Mouse (Mus musculus) CD4-positive, CD25-positive, alpha-beta regulatory T cell, adult 2 months (primary cell): ENCODE results near the gene Cdk14.
A peak's percentile ranks its signal among the peaks of the same experiment; 100 is the strongest.

Source experiments
- DNase-seq: peaks from one replicate; pipeline ENCODE4 v3.0.0-alpha.2; 2012; ENCODE audit warnings: low read depth, low spot score

The Cdk14 gene

GRCm38 (mm10) chr5:5071526-5071925, 348.6 kb downstream of the Cdk14 start:
- no peak for DNase-seq

DNA sequence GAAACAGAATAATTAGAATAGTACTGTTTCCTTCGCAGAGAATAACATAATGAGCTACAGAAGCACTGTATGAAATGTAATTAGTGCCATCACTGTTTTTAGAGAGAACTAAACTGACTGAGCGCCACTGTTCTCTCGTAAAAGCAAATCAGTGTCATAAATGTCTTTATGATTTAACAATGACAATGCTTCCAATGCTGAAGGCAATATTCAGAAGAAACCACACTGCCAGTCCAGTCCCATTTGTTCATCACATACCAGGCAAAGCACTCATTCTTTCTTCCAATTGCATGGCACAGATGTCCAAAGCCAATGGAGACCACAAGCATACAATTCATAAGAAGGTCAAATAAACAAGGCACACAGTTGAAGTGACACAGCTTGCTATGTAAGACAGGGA, 355.4 kb downstream of the Cdk14 start:
- no peak for DNase-seq

DNA sequence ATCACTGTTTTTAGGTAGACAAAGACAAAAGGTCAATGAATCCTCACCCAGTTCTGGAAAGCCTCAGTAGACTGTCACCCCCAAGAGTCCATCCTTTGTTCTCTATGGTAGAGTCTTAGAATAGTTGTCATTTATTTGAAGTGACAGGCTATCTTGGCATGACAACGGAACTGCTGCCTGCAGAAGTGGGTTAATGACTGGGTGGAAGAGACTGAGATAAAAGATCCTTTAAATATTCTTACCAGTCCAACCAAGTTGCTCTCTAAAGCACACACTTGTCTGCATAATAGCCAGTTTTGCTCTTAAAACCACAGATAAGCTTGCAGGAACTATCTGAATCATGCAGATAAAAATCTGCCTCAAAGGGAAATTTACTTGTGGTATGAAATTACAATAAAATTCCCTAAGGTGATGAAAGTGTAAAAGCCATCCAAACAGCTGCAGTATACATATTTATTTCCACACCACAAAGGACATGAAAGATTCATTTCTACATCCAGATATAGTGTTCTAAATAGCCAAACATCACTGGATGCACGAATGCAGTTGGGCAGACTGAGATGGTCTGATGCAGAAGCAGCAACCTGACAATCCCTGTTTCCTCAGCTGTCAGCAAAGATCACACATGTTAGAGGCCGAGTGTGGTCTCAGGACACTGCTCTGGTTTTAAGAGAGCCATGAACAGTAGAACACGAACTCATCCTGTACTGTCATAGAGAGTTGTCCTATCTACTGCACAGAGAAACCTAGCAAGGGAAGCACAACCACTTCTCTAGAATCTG, 363.8 kb downstream of the Cdk14 start:
- DNase-seq: no peak

- peak; percentile 2 for DNase-seq
Observed at GRCm38 (mm10) chr5:5055494-5055893, 364.6 kb downstream of the Cdk14 start.

GRCm38 (mm10) chr5:5054270-5054669, 365.8 kb downstream of the Cdk14 start:
- DNase-seq: no peak

DNA sequence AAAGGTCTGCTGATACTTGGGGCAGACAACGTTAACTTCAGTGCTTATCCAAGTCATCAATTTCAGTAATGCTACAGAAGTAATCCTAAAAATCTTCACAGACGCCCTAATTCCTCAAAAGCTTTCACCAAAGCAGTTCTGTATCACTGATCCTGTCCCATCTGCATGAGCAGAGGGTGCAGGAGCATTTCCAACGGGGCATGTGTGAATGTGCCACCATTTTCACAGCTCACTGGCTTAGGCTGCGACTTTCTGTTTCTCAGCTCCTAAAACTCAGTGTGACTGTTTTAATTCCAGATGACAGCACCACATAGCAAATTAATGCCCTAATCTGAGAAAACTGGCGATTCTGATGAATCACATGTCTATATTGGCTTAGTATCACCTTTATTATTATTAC, 375.8 kb downstream of the Cdk14 start:
- no peak for DNase-seq

- no peak for DNase-seq
Observed at GRCm38 (mm10) chr5:5042735-5043134, 377.4 kb downstream of the Cdk14 start.

- DNase-seq: no peak
Observed at GRCm38 (mm10) chr5:5041480-5041879, 378.6 kb downstream of the Cdk14 start.

DNA sequence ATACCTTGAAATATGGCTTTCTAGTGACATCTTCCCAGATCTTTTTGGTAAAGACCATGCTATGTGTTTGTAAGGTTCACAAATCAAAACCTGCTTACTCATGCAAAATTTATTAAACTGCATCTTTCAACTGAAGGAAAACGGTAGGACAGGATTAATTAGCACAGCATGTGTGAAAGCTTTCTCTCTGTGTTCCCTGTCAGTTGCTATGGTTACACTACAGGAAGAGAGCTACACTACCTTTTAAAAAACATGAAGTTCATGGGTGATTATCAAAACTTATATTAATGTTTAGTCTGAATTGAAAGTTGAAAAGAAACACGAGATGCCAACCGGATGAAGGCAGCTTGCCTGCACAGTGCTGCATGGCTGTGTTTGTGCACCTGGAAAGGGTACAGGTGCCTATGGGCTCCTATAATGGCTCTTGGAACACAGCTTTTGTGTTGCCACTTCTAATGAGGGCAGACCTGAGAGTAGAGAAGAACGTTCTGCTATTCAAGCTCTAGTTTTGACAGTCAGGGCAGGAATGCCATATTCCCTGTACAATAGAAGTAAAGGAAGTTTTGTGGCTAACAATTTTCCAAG, 380.3 kb downstream of the Cdk14 start:
- no peak for DNase-seq

GRCm38 (mm10) chr5:5033445-5033844, 386.7 kb downstream of the Cdk14 start:
- DNase-seq: no peak

DNA sequence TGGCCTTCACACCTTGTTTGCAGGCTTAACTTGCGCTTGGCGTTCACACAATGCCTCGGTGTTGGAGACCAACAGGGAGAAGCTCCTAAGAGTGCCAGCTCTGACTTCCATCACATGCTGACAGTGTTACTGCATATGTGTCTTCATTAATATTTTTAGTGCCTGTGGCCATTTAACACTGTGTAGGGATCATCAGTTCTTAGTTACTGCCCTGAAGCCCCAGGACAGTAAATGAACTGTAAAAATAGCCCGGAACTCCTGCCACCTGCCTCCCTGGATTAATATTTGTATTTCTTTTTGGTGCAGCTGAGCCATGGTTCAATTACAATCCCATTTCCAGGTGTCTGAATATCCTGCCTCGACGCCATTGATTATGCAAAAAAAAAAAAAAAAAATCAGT, 387.3 kb downstream of the Cdk14 start:
- DNase-seq: no peak

DNA sequence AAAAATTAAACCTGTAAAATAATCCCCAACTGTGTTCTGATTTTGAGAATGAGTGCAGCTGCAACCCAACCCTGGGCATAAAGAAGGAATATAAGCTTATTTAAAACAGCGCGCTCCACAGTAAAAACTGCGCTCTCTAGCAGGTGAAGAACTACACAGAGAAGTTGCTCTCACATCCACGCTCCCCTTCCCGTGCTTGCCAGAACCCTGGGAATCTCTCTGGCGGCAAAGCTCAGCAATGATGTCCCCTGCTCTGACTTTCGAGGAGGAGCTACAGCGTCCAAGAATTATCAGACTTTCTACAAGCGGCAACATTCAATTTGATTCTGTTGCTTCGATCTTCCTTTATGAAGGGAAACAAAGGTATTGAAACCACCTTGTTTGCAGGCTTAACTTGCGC, 387.7 kb downstream of the Cdk14 start:
- DNase-seq: no peak

DNA sequence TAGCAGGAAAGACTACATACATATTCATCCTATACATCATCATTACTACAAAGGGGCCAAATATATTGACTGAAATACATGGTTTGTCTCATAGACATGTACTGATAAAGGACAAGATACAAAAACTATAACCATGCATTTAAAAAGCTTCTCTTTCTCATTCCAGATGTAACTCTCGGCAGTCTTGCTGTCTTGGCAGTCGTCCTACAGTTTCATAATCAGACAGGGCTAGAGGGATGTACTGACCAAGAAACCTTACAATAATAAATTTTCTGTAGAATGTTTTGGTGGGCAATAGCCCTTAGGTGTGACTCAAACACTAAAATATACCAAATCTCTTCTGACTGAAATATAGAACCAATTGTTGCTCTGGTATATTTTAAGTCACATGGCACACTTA, 389.7 kb downstream of the Cdk14 start:
- no peak for DNase-seq

DNA sequence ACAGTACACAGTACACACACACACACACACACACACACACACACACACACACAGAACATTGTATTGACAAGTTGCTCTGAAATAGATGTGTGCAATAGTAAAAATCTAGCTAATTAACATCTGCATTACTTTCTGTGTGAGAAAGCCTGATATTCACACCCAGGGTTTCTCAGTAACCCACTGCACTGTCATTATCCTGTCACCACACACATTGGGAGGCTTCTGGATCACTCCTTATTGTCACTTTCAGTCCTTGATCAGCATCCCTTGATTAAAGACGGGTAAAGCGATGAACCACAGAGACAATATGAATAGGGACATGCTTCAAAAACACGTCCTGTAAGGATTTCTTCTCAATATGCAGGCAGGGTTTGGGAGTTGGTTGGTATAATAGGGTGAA, 401.2 kb downstream of the Cdk14 start:
- no peak for DNase-seq

GRCm38 (mm10) chr5:5018242-5018641, 401.9 kb downstream of the Cdk14 start:
- DNase-seq: no peak

DNA sequence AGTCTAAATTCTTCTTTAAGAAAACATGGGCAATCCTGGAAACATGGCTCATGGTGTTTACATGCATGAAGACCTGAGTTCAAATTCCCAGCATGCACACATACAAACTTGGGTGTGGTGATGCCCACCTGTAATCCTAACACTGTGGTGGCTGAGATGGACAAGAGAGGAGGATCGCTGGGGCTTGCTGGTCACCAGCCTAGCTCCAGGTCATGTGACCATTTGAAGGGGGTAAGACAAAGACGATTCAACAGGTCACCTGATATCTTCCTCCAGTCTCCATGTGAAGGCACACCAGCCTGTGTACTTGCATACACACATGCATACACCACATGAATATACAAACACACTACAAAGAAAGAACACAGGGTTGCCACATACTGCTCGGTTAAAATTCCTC, 406.3 kb downstream of the Cdk14 start:
- no peak for DNase-seq

DNA sequence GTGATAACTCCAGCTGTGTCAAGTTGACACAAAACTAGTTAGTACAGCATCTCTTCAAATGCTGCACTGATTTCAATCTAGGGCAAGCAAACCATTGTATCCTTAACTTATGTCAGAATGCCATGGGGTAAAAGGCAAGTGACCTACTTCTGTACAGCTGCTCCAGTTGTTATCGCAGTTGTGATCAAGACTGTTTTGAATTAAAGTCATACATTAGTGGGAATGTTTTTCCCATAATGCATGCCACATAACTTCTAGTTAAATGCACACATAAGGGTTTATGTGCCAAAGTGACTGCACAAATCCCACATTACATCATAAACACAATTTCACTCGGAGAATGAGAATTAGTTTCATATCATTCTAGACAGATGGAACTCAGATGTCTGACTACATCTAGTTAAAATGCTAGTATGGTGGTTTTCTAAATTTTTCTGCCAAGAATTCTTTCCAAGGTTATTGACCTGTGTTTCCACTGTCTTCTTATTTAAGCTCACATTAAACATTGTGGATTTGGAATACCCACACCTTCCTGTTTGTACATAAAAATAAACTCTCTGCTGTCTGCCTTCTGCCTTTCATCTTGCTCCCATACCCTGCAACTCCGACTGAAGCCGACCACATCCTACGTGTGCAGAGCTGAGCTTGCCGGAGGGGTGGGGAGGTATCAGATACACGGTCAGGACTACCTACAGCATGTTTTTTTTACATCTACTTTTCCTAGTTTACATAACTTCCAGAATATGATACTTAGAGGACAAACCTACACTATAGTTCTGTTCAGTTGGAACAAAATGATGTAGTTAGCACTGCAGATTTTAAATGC, 407.4 kb downstream of the Cdk14 start:
- DNase-seq: no peak

GRCm38 (mm10) chr5:5008153-5008745, 411.9 kb downstream of the Cdk14 start:
- DNase-seq: no peak

GRCm38 (mm10) chr5:5007489-5008152, 412.5 kb downstream of the Cdk14 start:
- DNase-seq: no peak

GRCm38 (mm10) chr5:5005633-5006032, 414.5 kb downstream of the Cdk14 start:
- no peak for DNase-seq

DNA sequence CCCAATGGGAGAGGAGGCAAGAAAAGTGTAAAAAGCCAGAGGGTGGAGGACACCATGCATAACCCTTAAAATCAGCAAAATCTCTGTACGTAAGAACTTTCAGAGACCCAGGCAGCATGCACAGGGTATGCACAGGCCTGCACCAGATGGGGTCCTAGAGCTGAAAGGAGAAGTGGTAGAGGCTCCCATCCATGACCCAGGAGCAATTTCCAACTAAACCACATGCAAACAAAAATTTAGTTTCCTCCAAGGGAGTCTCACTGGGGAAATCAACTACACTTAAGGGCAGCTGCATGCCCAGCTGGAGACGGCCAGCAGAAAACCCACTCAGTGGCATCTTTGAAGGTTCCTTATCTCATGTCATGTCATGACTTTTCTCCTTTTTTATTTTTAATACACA, 415.4 kb downstream of the Cdk14 start:
- no peak for DNase-seq

GRCm38 (mm10) chr5:4993192-4993601, 426.9 kb downstream of the Cdk14 start:
- DNase-seq: no peak
